Mouse (Mus musculus): Measurements from ENCODE around the gene Prkrip1.

Gene Prkrip1

GRCm38 (mm10) chr5:136198474-136199391 lies at the start of gene Prkrip1:
Gene Prkrip1 (minus strand): TSS chr5:136198963.
- peak; percentile 70 for ATAC-seq (ENCODE audit: insufficient number of reproducible peaks, low FRiP score, low TSS enrichment)

- ATAC-seq (ENCODE audit: insufficient number of reproducible peaks, low FRiP score, low TSS enrichment) = no peak
These were observed 49.7 kb upstream of the Prkrip1 start for GRCm38 (mm10) chr5:136248441-136248840.

- ATAC-seq (ENCODE audit: insufficient number of reproducible peaks, low FRiP score, low TSS enrichment) = no peak
These were observed 47.7 kb upstream of the Prkrip1 start, which contains the start of gene Sh2b2 for GRCm38 (mm10) chr5:136246452-136246838. Gene Sh2b2 (minus strand): TSS chr5:136246556.

GRCm38 (mm10) chr5:136245541-136246451 lies 47.0 kb upstream of the Prkrip1 start:
- no peak for ATAC-seq (ENCODE audit: insufficient number of reproducible peaks, low FRiP score, low TSS enrichment)

GRCm38 (mm10) chr5:136244762-136245540 lies 46.2 kb upstream of the Prkrip1 start:
- ATAC-seq (ENCODE audit: insufficient number of reproducible peaks, low FRiP score, low TSS enrichment) = 0 out of 2 replicates have a peak, but pooled peaks have one; percentile 49

- no peak for ATAC-seq (ENCODE audit: insufficient number of reproducible peaks, low FRiP score, low TSS enrichment)
These were observed 45.3 kb upstream of the Prkrip1 start for GRCm38 (mm10) chr5:136243851-136244761.

- no peak for ATAC-seq (ENCODE audit: insufficient number of reproducible peaks, low FRiP score, low TSS enrichment)
These were observed 42.4 kb upstream of the Prkrip1 start for GRCm38 (mm10) chr5:136241161-136241560.

GRCm38 (mm10) chr5:136240381-136240780 lies 41.6 kb upstream of the Prkrip1 start:
- ATAC-seq (ENCODE audit: insufficient number of reproducible peaks, low FRiP score, low TSS enrichment) = no peak

- ATAC-seq (ENCODE audit: insufficient number of reproducible peaks, low FRiP score, low TSS enrichment) = no peak
These were observed 38.8 kb upstream of the Prkrip1 start for GRCm38 (mm10) chr5:136237607-136238006.

- no peak for ATAC-seq (ENCODE audit: insufficient number of reproducible peaks, low FRiP score, low TSS enrichment)
These were observed 37.8 kb upstream of the Prkrip1 start for GRCm38 (mm10) chr5:136236611-136237010.

- no peak for ATAC-seq (ENCODE audit: insufficient number of reproducible peaks, low FRiP score, low TSS enrichment)
These were observed 31.7 kb upstream of the Prkrip1 start for GRCm38 (mm10) chr5:136230348-136231035.

GRCm38 (mm10) chr5:136226246-136226876 lies 27.6 kb upstream of the Prkrip1 start:
- no peak for ATAC-seq (ENCODE audit: insufficient number of reproducible peaks, low FRiP score, low TSS enrichment)

- no peak for ATAC-seq (ENCODE audit: insufficient number of reproducible peaks, low FRiP score, low TSS enrichment)
These were observed 19.8 kb upstream of the Prkrip1 start for GRCm38 (mm10) chr5:136218585-136218984.

- no peak for ATAC-seq (ENCODE audit: insufficient number of reproducible peaks, low FRiP score, low TSS enrichment)
These were observed 19.2 kb upstream of the Prkrip1 start for GRCm38 (mm10) chr5:136217932-136218381.

GRCm38 (mm10) chr5:136217004-136217665 lies 18.4 kb upstream of the Prkrip1 start:
- ATAC-seq (ENCODE audit: insufficient number of reproducible peaks, low FRiP score, low TSS enrichment) = no peak

- no peak for ATAC-seq (ENCODE audit: insufficient number of reproducible peaks, low FRiP score, low TSS enrichment)
These were observed 17.2 kb upstream of the Prkrip1 start for GRCm38 (mm10) chr5:136215958-136216357.

GRCm38 (mm10) chr5:136215211-136215610 lies 16.4 kb upstream of the Prkrip1 start:
- no peak for ATAC-seq (ENCODE audit: insufficient number of reproducible peaks, low FRiP score, low TSS enrichment)
